Mouse (Mus musculus) midbrain, postnatal 0 days (tissue): ENCODE measurements at regions not wholly inside any gene's neighbourhood (a gene's known extent, or its start where the extent isn't known, plus 50 kb on each side); places are given as distances from the start of the nearest gene placed in this dataset. TPM values are rescaled to one million over a fixed set of nuclear protein-coding genes. Genes with fewer than 3 reads are reported as not detected.
"Not testable (repeated sequence)": the region's sequence is repeated elsewhere in the genome, so short reads cannot be mapped to it uniquely, and the experiment has no call there.

Experiments used
- ATAC-seq: fragments of 200-750 bp; cut with Nextera tagmentation; 2 replicates; pipeline ENCODE4 v1.8.0; 2017; ENCODE audit warnings: moderate number of reproducible peaks, mild to moderate bottlenecking, moderate TSS enrichment, moderate library complexity; ENCODE audit not compliant: low FRiP score
- DNase-seq: peaks from one replicate; pipeline ENCODE4 v3.0.0-alpha.2; 2015; ENCODE audit warnings: low spot score
- H3K27ac ChIP-seq: fragments of 300-500 bp; sonication (generic); 2 replicates; pipeline ENCODE4 v1.5.1; 2014; ENCODE audit warnings: low read depth, mild to moderate bottlenecking, low read length, mixed read lengths
- H3K27me3 ChIP-seq: fragments of 300-500 bp; sonication (generic); 2 replicates; pipeline ENCODE4 v1.6.1; 2014; ENCODE audit warnings: low read length, control low read depth, mixed read lengths; ENCODE audit not compliant: insufficient read depth
- H3K36me3 ChIP-seq: fragments of 300-500 bp; sonication (generic); 2 replicates; pipeline ENCODE4 v1.6.1; 2014; ENCODE audit warnings: low read length, control low read depth, mixed read lengths; ENCODE audit not compliant: insufficient read depth
- H3K4me1 ChIP-seq: fragments of 300-500 bp; sonication (generic); 2 replicates; pipeline ENCODE4 v1.6.1; 2014; ENCODE audit warnings: mild to moderate bottlenecking, control low read depth, antibody characterized with exemption, low read length, mixed read lengths; ENCODE audit not compliant: insufficient read depth
- H3K4me2 ChIP-seq: fragments of 300-500 bp; sonication (generic); 2 replicates; pipeline ENCODE4 v1.6.1; 2014; ENCODE audit warnings: low read depth, mild to moderate bottlenecking, low read length, mixed read lengths; ENCODE audit not compliant: poor library complexity, severe bottlenecking
- H3K4me3 ChIP-seq: fragments of 300-500 bp; sonication (generic); 2 replicates; pipeline ENCODE4 v1.5.1; 2014; ENCODE audit warnings: low read depth, mild to moderate bottlenecking, low read length, moderate library complexity
- H3K9ac ChIP-seq: fragments of 300-500 bp; sonication (generic); replicated peaks from 2 replicates; pipeline ENCODE4 v1.6.1; 2014; ENCODE audit warnings: mild to moderate bottlenecking, low read length, moderate library complexity, mixed read lengths; ENCODE audit not compliant: poor library complexity, severe bottlenecking
- H3K9me3 ChIP-seq: fragments of 300-500 bp; sonication (generic); 2 replicates; pipeline ENCODE4 v1.6.1; 2016; ENCODE audit warnings: low read length, control low read depth
- WGBS: fragments of 180-500 bp; shearing (Covaris S2); extraction: QIAGEN DNeasy Blood & Tissue Kit; methylation state at CpG from one replicate; pipeline ENCODE4 v1.1.7; 2014; 5-methylcytosine and 5-hydroxymethylcytosine counted together
- microRNA-seq: library from miRNA; unstranded; fragments of <30 nt; microRNA quantifications from one replicate; pipeline ENCODE4, GENCODE M21; 2016; ENCODE audit warnings: borderline number of aligned reads

DNA sequence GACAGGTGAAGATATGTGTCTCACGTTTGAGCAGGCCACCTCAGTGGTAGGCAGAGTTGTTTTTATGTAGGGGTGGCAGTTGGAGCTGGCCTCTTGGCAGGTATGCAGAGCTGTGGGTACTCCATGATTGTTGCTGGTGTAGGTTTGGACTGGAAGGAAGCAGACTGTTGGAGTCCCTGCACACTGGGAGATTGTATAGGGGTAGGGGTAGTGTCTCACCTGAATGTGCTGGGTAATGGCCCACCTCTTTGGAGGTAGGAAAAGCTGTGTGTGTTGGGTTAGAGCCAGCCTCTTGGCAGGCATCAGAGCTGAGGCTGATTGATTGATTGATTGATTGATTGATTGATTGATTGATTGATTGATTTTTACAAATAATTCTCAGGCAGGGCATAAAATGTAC, 79.6 kb upstream of the Myo9b start:
- not testable (repeated sequence) for H3K9ac ChIP-seq, H3K4me2 ChIP-seq, H3K27me3 ChIP-seq, DNase-seq, H3K9me3 ChIP-seq, H3K27ac ChIP-seq, ATAC-seq, H3K4me3 ChIP-seq, H3K36me3 ChIP-seq, H3K4me1 ChIP-seq
- 76% methylated on average over 1 of the region's 1 CpGs for WGBS

DNA sequence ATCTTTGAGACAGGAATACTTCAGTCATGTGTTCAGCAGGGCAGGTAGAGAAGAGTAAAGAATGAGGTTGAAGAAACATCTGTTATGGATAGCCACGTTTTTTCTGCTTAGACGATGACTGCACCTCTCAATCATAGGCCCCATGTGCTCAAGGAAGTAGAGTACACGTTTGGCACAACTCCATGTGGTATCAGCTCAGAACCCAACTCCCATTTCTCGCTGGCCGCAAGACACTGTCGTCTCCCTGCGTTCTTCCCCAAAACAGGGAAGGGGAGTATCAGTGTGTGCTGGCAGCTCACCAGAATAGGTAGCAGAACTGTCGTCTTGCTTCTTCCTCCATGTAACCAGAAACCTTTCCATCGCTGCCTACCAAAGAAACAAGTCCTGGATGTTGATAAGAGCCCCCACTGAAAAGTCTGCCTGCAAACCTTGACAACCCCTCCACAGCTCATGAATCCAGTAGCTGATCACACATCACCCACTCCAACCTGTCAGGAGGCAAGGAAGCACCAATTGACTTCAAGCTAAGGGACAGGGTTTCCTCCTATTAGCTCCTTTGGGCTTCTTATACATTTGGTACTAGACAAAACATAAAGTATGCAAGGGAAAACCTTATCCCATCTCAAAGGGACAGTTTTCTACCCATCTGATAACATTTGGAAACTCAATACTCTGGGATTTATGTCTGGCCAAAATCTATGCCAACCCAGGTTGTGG, 77.3 kb upstream of the Myo9b start:
- ATAC-seq, result peak; percentile 51; the same call in 1 of the 2 replicates
- not testable (repeated sequence) for H3K4me1 ChIP-seq, H3K27ac ChIP-seq, H3K9ac ChIP-seq, H3K36me3 ChIP-seq, DNase-seq, H3K9me3 ChIP-seq, H3K27me3 ChIP-seq, H3K4me3 ChIP-seq, H3K4me2 ChIP-seq
- WGBS, result 75% methylated on average over 9 of the region's 9 CpGs

Small RNAs in the stretch of these regions (microRNA-seq; reads per million reads assigned to microRNA genes)
- not detected for gene Gm27628
